Mouse (Mus musculus) adrenal gland, postnatal 4 days (tissue): ENCODE measurements at regions not wholly inside any gene's neighbourhood (a gene's known extent, or its start where the extent isn't known, plus 50 kb on each side); places are given as distances from the start of the nearest gene placed in this dataset.

ENCODE experiments used
- DNase-seq, 2 experiments: peaks; one replicate each; pipeline ENCODE4 v3.0.0; 2021 to 2022; ENCODE audit warnings: low spot score in 2 of 2, mixed read lengths in 2 of 2

DNA sequence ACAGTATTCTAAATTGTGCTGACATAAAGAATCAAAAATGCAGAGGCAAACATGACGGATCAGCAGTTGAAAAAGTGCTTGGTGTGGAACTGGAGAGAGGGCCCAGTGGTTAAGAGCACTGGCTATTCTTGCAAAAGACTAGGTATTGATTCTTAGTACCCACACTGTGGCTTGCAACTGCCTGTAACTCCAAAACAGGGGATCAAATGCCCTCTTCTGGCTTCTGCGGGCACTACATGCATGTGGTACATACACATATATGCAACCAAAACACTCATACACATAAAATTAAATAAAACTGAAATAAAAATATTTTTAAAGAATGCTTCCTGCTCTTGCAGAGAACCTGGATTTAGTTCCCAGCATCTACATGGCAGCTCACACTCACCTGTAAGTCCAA is 163.7 kb upstream of the Smim15 start:
- no peak for DNase-seq

DNA sequence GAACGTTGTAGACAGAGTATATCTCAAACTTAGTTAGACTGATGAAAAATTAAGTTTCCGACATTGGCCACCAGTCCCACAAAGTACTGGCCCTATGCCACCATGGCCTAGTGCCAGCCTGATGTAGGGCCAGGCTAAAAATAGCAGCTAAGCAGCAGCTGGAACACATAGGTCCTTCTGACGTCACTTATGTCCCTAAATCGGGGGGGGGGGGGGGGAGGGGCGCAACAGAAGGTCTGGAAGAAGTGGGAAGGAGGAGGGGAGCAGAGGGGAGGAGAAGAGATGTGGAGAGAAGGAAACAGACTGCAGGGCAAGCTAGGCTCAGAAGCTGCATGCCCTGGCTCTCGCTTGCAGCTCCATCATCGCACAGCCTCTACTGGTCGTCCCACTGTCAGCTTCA is 164.7 kb upstream of the Smim15 start:
- no peak for DNase-seq

DNA sequence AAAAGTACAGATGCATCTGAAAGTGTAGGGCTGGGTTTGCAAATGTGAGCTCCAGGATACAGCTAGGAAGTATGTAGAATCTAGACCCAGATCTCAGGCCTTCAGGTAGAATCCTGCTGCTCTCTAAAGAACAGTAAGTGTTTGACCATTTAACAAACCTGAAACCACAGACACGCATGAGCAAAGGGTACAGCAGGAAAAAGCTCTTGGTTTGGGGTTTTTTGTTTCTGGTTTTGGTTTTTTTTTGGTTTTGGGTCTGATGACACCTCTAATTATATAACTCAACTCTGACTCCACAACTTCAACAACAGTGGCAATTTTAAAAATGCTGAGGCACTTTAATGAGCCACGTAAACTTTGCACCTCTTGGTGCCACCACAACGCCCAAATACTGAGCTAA is 165.3 kb upstream of the Smim15 start:
- no peak for DNase-seq

DNA sequence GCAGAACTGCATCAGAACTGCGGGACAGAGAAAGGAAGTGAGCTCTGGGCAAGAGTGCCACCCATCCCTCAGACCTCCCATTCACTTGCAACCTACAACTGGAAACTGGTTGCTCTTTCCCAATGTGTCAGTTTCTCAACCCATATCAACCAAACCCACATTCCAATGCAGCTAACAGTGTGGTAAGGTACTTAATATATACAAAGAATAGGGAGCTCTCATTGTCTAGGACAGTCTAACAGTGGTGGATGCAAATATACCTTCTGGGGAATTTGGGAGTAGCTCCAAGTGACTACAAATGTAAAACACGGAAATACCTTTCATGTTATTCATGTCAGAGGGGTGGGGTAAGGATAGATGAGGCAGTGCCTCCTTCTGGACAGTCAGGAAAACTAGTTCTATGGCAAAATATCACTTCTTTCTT is 171.0 kb upstream of the Smim15 start:
- no peak for DNase-seq

DNA sequence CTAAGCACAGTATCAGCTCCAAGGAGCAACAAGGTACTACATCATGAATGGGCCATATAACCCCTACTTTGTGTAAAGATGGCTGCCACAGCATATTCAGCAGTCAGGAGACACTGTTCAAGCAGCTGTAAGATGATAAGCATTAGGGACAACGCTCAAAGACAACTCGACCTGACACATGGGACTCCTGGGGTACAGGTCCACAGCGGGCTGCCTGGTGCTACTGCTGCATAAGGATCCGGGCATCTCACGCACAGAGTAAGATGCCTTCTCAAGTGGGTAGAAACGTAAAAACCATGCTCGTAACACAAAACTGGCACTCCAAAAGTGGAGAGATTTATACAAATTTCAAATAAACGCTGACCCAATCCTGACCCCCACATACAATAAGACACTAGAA is 171.7 kb upstream of the Smim15 start:
- no peak for DNase-seq

DNA sequence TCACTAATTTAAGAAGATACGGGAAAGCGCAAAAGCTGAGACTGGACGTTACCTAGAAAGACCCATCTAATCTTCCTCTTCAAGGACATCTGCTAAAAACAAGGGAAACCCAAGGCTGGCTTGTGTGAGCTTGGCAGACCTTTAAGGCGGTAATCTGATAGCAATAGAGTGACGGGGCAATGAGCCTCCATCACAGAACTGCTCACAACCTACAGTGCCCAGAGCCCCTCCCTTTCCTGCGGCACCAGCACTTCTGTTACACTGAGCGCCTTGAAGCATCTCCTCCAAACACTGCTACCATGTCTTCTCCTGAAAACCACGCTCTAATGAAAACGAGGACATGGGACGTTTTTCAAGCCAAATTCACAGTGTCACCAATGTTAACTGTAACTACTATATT is 172.1 kb upstream of the Smim15 start:
- no peak for DNase-seq

DNA sequence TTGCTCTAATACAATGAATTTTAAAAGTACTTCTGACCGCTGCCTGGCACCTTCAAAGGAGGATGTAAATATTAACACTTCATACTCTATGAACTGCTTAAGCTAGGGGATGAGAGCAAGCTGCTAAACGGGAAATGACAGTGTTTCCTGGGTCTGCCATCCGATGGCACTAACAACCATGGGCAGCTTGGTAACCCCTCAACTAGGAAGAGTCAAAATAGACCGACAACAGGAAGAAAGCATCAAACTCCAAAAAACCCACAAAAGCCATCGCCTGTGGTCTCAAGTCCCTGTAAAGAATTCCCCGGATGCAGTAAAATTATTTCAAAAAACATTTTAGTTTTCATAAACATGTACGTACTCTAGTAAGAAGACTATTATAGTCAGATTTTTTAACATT is 175.3 kb upstream of the Smim15 start:
- no peak for DNase-seq

DNA sequence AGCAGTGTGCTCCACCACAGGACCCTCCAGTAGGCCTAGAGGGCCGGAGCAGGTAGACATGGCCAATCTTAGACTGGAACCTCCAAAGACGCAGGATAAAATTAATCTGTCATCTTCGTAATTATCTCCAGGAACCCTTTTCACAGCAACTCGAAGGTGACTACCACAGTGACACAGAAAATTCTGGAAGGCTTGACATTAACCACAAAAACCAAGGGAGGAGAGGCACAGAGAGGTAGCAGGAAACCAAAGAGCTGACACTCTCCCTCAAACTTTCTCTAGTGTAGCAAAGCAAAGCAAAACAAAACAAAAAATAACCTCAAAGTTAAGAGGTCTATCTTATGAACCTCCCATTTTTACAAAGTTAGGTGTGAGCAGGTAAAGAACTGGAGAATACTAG is 177.4 kb upstream of the Smim15 start:
- DNase-seq = no peak

DNA sequence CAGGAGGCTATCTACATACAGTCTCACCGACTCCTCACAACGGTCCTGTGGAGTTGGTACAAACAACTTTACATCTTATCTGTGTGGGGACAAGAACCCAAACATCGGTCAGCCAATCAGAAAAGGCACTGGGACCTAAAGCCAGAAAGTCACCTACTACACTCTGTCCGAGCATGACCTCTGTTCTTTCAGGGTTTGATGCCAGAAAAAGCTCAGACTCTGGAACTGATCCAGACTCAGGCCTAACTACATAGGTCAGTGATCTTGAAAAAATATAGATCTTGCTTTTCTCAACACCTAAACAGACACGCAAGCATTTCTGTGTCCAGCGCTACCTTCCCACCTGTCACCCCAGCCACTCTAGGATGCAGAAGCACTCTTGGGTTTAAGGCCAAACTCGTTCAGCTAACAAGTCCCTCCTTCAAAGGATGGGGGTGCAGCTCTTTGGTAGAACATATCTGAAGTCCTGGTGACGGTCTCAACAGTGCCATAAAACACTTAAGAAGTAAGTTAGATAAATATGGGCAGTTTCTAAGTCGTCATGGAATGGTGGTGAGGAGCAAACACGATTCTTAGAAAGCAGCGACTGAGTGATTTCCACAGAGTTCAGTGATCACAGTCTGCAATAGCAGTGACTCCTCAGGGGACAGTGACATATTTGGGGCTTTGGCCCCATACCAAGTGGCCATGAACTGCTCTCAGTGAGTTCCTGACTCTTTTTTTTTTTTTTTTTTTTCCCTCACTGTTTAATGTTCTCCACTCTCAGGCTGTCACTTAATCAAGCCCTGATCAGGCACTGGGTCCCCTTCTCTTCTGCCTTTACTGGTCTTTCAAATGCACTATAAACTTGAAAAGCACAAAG is 181.2 kb upstream of the Smim15 start:
- DNase-seq = no peak

DNA sequence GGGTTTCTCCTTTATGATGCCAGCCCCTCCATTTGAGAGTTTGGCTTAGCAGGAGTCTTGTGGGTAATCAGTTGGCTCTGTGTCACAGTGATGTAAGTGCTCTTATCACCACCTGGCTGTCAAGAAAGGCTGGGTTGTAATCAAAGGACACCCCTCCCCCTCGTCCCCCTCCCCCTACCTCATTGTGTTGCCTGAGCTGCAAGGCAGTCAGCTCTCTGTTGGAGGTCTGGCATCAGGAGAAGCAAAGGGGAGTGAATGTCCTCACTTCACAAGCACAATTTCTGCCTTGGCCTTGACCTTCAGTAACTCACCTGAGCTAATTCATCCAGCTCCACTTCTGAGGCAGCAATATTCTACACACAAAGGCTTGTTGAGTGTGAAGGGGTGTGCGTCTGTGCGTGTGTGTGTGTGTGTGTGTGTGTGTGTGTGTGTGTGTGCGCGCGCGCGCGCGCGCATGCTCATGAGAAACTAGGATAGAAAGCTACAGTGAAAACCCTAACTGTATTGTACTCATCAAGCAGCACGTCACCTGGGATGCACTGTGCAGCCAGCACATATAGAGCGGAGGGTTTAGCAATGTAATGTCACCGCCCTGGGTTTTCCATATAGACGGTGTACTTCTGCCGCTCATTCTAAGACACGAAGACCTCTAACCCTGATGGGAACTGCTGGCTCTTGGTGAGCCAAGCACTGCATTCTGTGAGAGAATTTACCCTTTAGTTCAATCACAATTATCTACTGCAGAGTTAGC is 182.7 kb upstream of the Smim15 start:
- DNase-seq = no peak

DNA sequence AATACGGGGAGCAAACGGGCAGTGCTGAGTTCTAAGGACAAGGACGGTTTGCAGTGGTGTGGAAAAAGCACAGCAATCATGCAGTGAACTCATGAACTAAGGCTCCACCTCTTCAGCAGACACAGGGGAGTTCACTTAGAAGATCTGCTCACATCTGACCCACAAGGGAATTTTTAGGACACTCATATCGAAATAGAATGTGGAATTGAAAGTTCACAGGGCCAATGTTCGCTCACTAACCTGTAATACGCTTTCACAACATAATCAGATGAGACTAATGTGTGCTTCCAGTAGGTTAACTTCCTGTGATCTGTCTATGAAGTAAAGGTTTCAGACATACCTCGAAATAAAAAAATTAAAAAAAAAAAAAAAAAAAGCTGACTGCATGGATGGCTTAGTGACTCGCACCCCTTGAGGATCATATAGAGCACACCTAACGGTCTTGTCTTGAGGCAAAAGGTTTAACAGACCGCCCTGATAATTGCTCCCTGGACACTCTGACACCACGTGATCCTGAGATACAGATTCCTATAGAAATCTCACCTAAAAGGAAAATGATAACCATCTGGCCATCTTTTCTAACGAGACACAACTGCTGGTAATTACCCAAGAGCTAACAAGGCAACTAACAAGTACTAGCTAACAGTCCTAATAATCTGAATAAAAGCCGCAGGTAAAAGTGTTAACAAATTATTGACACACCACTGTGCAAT is 187.0 kb upstream of the Smim15 start:
- no peak for DNase-seq

DNA sequence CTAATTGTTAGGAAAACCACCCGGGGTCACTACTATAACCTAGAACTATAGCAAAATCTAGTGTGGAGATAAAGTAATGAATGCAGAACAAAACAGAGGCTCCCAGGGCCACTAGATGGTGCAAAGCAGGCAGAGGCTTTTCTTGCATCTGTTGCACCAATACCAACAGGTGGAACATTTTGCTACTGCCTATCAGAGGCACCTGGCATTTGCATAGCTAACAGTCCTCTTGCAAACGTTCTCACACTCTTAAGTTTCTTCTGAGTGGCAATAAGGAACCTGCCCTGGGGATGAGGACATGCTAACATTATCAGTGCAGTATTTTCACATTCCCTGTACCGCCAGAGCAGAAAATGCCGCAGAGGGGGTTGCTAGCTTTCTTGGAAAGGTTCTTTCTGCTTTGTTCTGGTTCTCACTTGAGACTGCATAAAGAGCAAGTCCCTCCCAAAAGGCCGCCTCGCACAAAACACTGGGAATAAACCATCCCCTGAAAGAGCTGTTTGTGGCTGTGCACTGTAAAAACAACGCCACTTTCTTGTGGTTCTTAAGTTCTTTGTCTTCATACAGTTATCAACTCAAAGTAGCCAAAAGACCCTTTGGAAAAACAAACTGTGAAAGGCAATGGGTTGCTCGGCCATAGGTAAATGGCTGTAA is 193.2 kb upstream of the Smim15 start:
- no peak for DNase-seq

DNA sequence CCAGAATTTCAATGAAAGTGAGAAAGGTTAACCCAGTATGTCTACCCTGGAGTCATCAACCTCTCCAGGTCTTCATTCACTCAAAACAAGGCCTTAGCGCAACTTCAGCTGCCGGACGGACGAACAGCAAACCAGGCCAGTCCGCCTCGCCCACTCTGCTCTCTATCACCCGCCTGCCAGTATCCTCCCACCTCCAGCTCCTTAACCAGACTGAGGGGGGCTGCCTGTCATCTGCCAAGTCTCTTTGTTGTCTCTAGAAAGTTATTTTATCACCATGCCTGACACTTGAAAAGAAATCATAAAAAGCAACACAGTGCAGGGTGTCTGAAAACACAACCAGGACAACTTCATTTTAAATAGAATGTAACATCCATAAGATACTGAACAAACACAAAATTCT is 195.4 kb upstream of the Smim15 start:
- DNase-seq = no peak

DNA sequence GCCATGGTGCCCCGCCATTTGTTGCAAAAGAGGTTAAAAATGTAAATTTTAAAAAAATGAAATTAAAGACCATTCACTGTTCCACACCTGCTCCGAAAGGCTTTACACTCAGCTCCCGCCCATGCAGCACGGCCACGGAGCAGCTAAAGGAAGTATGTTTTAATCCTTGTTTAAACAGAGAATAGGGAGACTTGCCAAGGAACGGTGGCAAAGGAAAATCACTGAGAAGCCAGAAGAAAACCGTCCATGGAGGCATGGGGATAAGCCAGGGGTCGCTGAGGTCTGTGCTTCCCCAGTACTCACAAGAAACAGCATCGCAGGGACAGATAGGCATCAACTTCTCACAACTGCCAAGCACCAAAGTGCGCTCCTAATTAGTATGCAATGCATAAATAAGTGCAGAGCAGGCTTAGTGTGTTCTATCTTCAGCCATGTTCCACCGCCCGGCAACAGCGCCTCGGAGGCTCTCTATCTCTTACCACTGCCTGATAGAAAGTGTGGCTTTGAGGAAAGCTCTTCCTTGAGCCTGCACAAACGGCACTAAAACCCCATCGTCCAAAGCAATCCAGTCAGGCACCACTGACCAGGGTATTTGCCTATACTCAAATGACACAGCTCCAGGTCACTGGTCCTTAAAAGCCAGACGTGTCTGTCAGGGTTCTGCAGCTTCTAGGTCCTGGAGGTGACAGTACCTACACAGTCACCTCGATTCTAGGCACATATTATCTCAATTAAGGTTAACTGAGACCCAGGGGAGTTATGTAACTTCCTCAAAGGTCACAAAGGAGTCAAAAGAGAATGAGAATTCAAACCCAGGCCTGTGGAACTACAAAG is 196.8 kb upstream of the Smim15 start:
- no peak for DNase-seq

DNA sequence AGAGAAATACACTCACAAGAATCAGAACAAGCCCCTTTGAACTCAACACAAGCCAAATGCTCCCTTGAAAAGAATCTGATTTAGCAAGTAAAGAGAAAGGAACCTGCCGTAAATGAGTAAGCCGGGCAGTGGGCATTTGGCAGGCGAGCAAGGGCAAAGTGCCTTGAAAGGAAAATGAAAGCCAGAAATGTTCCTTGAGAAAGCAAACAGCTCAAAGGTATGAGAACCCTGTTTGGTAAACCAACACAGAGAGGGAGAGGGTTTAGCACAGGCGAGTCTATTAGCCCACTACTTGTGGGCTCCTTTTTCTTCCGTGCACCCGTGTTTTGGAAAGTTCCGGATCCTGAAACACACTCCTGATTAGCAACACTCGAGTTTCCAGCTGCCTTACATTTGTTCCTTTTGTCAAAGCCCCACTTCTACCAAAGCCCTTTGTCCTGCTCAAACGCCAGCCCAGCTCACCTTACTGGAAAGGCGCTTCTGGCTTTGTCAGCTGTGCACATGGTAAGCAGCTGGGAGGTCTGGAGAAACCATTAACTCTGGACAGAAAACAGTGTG is 197.5 kb upstream of the Smim15 start:
- DNase-seq = no peak

DNA sequence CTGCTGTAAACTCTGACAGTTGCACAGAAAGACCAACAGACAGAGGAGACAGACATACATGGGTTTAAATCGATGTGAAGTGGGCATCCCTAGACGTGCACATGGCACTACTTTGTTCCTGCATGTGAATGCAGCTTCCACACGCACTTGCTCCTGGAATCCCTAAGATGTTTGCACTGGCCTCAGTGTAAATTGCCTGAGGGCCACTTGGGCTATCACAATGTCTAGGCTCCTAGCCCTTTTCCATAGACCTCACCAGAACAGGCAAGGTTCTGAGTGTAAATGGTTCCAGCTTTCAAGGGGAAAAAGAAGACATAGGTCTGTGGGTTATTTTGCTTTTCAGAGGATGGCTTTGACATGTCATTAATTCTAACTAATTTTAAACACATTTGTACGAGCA is 198.4 kb upstream of the Smim15 start:
- DNase-seq = no peak

DNA sequence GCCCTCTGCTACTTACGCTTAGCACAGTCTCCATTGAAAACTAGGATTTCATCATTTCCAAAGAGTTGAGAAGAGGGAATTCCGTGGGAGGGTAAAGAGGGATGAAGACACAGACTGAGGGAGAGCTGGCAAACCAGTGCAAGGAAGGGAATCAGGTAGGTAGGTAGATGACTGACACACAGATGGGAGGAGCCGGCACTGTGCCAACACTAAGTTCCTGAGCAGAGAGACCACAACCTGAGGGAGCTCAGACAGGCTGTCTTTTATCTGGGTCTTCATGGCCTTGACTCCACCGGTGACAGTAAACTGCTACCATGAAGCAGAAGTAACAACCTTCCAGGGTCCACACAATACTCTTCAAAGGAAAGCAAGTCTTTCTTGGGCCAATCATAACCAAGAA is 200.2 kb upstream of the Smim15 start:
- no peak for DNase-seq

DNA sequence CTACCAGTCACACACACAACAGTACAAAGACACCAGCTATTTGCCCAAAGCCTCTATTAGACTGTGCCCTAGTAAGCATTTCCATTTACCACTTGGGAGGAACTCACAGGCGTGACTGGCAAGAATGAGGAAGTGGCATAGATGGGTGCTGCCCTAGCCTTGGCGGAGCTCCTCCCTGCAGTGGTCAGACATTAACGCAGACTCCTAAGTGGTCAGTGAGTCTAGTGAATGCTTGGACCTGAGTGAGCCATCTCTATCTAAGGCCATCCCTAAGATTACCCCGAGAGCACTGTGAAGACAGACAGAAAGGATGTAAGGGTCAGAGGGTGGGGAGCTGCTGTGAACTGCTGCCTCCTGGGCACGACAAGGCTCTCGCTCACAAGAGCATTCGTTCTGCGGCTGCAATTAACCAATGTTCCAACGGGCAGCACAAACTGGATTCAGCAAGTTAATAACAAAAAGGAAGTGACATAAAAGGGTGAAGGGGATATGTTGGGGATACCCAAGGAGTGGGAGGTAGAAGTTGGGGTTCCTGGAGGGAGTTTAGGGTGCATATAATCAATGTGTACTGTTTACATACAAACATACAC is 206.0 kb upstream of the Smim15 start:
- no peak for DNase-seq

DNA sequence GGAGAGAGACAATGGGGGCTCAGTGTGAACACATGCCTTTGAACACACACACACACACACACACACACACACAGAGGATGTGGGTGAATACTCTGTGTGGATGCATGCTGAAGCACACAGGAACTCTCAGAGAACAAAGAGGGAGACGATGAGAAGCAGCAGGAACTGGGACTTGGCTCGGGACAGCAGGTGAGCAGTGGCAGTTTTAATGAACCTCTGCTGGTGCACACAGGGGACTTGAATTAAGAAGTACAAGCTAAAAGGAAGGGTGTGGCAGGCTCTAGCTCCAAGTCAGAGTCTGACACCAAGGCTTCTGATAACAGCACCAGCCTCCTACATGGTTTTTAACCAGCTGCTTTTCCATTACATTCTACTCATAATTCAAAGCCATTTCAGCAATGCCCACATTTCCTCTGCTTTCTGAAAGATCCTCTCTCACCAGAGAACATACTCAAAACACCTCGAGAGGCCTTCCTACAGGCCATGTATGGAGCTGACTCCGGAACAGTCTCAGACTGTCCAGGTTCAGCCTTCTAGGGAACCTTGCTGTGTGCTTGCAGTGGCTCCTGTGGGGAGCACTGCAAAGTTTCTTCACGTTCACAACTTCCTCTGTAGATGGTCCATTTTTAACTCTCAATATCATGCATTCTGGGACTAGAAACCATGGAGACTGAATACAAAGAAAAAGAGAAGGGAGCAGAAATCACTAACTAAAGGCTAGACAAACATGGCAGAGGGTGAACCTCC is 206.9 kb upstream of the Smim15 start:
- no peak for DNase-seq
